Mouse (Mus musculus) liver, embryonic 14.5 days (tissue): ENCODE results near the gene Ace. TPM values are rescaled to one million over a fixed set of nuclear protein-coding genes. Genes with fewer than 3 reads are reported as not detected.

Source experiments
- ATAC-seq: fragments of 200-750 bp; cut with Nextera tagmentation; 2 replicates; pipeline ENCODE4 v1.8.0; 2017; ENCODE audit warnings: moderate number of reproducible peaks, mild to moderate bottlenecking, moderate library complexity; ENCODE audit not compliant: insufficient read depth
- DNase-seq, 3 experiments: peaks; one replicate each; pipeline ENCODE4 v3.0.0-alpha.2; 2012 to 2013; ENCODE audit warnings: low read depth in 3 of 3, low spot score in 3 of 3
- H3K27ac ChIP-seq: fragments of 300-500 bp; sonication (generic); 2 replicates; pipeline ENCODE4 v1.5.1; 2014; ENCODE audit warnings: moderate library complexity, mild to moderate bottlenecking, control low read depth, inconsistent platforms
- H3K27me3 ChIP-seq: fragments of 300-500 bp; sonication (generic); 2 replicates; pipeline ENCODE4 v1.6.1; 2014; ENCODE audit warnings: mild to moderate bottlenecking, low read length, moderate library complexity; ENCODE audit not compliant: control insufficient read depth, insufficient read depth
- H3K36me3 ChIP-seq: fragments of 300-500 bp; sonication (generic); replicated peaks from 2 replicates; pipeline ENCODE4 v1.6.1; 2014; ENCODE audit warnings: low read depth; ENCODE audit not compliant: control insufficient read depth, insufficient read depth
- H3K4me1 ChIP-seq, 2 experiments: fragments of 200-500 bp in 1 of 2; fragments of 300-500 bp in 1 of 2; sonication (generic) in 1 of 2; replicated peaks; 2 replicates each; pipeline ENCODE4 v1.6.1; 2012 to 2014; ENCODE audit warnings: antibody characterized with exemption in 1 of 2, inconsistent platforms in 1 of 2, low read length in 1 of 2; ENCODE audit not compliant: control insufficient read depth in 2 of 2, insufficient read depth in 2 of 2
- H3K4me2 ChIP-seq: fragments of 300-500 bp; sonication (generic); 2 replicates; pipeline ENCODE4 v1.6.1; 2014; ENCODE audit warnings: low read depth, mild to moderate bottlenecking, control low read depth, moderate library complexity
- H3K4me3 ChIP-seq, 2 experiments: fragments of 200-500 bp in 1 of 2; fragments of 300-500 bp in 1 of 2; sonication (generic) in 1 of 2; 2 replicates each; pipeline ENCODE4 v1.5.1; 2012 to 2014; ENCODE audit warnings: low read depth in 2 of 2, low read length in 2 of 2, mild to moderate bottlenecking in 2 of 2, control low read depth in 1 of 2, inconsistent platforms in 1 of 2, moderate library complexity in 1 of 2; ENCODE audit not compliant: insufficient read depth in 1 of 2
- H3K9ac ChIP-seq: fragments of 300-500 bp; sonication (generic); replicated peaks from 2 replicates; pipeline ENCODE4 v1.6.1; 2014; ENCODE audit warnings: mild to moderate bottlenecking, control low read depth, moderate library complexity
- H3K9me3 ChIP-seq: fragments of 300-500 bp; sonication (generic); 2 replicates; pipeline ENCODE4 v1.6.1; 2016; ENCODE audit warnings: low read length, mixed read lengths; ENCODE audit not compliant: control insufficient read depth
- CTCF ChIP-seq: IDR thresholded peaks from 2 replicates; pipeline ENCODE4 v1.5.1; 2016; ENCODE audit warnings: antibody characterized with exemption, low read depth, control low read depth
- EP300 ChIP-seq: IDR thresholded peaks from 2 replicates; pipeline ENCODE4 v1.6.1; 2016; ENCODE audit warnings: antibody characterized with exemption, low read depth
- WGBS: fragments of 180-500 bp; shearing (Covaris S2); extraction: QIAGEN DNeasy Blood & Tissue Kit; methylation state at CpG from one replicate; pipeline ENCODE4 v1.1.7; 2014; ENCODE audit not compliant: insufficient replicate concordance; 5-methylcytosine and 5-hydroxymethylcytosine counted together
- polyA plus RNA-seq, 2 experiments: library from polyadenylated mRNA; depleted of rRNA in 1 of 2; stranded (reverse) in 1 of 2; unstranded in 1 of 2; fragments of >200 nt; fragmentation: Nextera tagmentation in 1 of 2; extraction: Ambion mirVana in 1 of 2; gene quantifications; 2 replicates each; pipeline versions ENCODE4 v1.2.1 to v1.2.3; 2012 to 2014

Ace gene
- polyA plus RNA-seq, 2 experiments = 0.07 TPM; not detected in 1

- Histone ChIP-seq H3K4me3 (no peak overlapping the region), H3K9ac (no peak overlapping the region), H3K27ac (no peak overlapping the region), H3K36me3 (no peaks in the 10 kb centered on the region), H3K27me3 (peaks cover 11% of the 10 kb centered on the region), H3K4me1 (peaks cover 0 to 12% of the 10 kb centered on the region in 2 experiments; a peak in 3 of 4 replicates), H3K4me2 (no peak overlapping the region), H3K9me3 (no peaks in the 10 kb centered on the region)
- ATAC-seq (no peak), DNase-seq (no peak)
- no peak for TF ChIP-seq EP300
- TF ChIP-seq CTCF = no peak
- 51% methylated on average over 8 of the region's 8 CpGs for WGBS
Measured at GRCm38 (mm10) chr11:105941973-105942372, 25.8 kb upstream of the Ace start.

- 5% methylated on average over 47 of the region's 47 CpGs for WGBS
- Histone ChIP-seq H3K4me2 (peak overlapping the region; percentile 88), H3K27ac (no peak overlapping the region), H3K36me3 (no peaks in the 10 kb centered on the region), H3K27me3 (peaks cover 11% of the 10 kb centered on the region), H3K4me3 (peak overlapping the region; percentile 64 to 67), H3K9ac (peak overlapping the region; percentile 45), H3K9me3 (no peaks in the 10 kb centered on the region), H3K4me1 (peaks cover 0 to 12% of the 10 kb centered on the region in 2 experiments; a peak in 3 of 4 replicates)
- TF ChIP-seq EP300 = no peak
- TF ChIP-seq CTCF = no peak
- ATAC-seq (no peak), DNase-seq (no peak)
Measured at GRCm38 (mm10) chr11:105943133-105944102, 24.3 kb upstream of the Ace start.

- DNase-seq (no peak), ATAC-seq (peak; percentile 66)
- H3K9ac ChIP-seq = peak overlapping the region; percentile 45
- H3K9me3 ChIP-seq = no peaks in the 10 kb centered on the region
- H3K4me1 ChIP-seq = peaks cover 0 to 12% of the 10 kb centered on the region in 2 experiments; a peak in 3 of 4 replicates
- under 1% methylated on average over 59 of the region's 59 CpGs for WGBS
- peak overlapping the region; percentile 64 to 67 for H3K4me3 ChIP-seq
- H3K36me3 ChIP-seq = no peaks in the 10 kb centered on the region
- H3K27ac ChIP-seq = no peak overlapping the region
- H3K27me3 ChIP-seq = peaks cover 11% of the 10 kb centered on the region
- TF ChIP-seq CTCF = peak; percentile 76
- no peak for TF ChIP-seq EP300
- peak overlapping the region; percentile 88 for H3K4me2 ChIP-seq
Measured at GRCm38 (mm10) chr11:105944126-105944621, 23.6 kb upstream of the Ace start.

- no peak overlapping the region for H3K27ac ChIP-seq
- peaks cover 11% of the 10 kb centered on the region for H3K27me3 ChIP-seq
- TF ChIP-seq CTCF = no peak
- no peak for TF ChIP-seq EP300
- no peak overlapping the region for H3K9ac ChIP-seq
- H3K4me1 ChIP-seq = peaks cover 0 to 12% of the 10 kb centered on the region in 2 experiments; a peak in 3 of 4 replicates
- DNase-seq = no peak
- H3K9me3 ChIP-seq = no peaks in the 10 kb centered on the region
- H3K4me2 ChIP-seq = peak overlapping the region; percentile 88
- WGBS = 58% methylated on average over 16 of the region's 16 CpGs
- ATAC-seq = no peak
- H3K4me3 ChIP-seq = peak overlapping the region in 1 of 2 experiments; percentile 64; a peak in 2 of 4 replicates
- no peaks in the 10 kb centered on the region for H3K36me3 ChIP-seq
Measured at GRCm38 (mm10) chr11:105944770-105945672, 22.7 kb upstream of the Ace start.
